Mouse (Mus musculus) cerebellum, adult 11-12 months (tissue): ENCODE results near the gene Hes2.

Source experiments
- DNase-seq: peaks from one replicate; pipeline ENCODE4 v3.0.0; 2022

Gene Hes2

DNA sequence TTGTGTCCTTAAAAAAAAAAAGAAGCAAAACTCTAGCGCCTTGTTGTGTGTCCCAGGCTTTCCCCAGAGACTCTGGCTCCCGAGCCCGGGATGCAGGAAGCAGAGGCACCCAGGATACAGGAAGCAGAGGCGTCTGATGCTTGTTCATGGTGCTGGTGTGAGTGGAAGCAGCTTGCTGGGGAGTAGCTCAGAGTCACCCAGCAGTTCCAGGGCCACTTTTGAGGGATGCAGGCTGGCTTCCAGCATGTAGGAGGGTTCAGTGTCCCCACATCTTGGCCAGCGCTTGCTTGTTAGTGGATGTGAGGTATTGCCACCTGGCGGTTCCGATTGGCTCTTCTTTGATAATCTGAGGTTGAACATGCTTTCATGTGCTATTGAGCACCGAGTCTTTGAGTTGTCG is 28.5 kb downstream of the Hes2 start:
- DNase-seq, result no peak

DNA sequence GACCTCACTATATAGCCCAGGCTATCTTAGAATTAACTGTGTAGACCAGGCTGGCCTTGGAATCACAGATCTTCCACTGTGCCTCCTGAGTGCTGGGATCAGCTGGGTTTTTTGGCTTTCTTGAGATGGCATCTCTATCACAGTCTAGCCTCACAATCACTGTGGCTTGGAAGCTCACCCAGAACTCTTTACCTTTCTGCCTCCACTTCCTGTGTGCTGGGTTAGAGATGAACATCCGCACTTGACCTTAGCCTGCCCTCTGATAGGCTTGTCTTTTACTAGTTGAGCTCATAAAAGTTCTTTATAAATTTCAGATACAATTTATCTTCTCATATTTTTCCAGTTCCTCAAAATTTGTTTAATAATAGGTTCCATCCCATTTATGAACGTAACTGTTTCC is 30.0 kb downstream of the Hes2 start:
- no peak for DNase-seq

GRCm38 (mm10) chr4:152189071-152189470 is 30.4 kb downstream of the Hes2 start:
- DNase-seq, result no peak

GRCm38 (mm10) chr4:152189691-152190090 is 31.0 kb downstream of the Hes2 start:
- DNase-seq, result no peak

DNA sequence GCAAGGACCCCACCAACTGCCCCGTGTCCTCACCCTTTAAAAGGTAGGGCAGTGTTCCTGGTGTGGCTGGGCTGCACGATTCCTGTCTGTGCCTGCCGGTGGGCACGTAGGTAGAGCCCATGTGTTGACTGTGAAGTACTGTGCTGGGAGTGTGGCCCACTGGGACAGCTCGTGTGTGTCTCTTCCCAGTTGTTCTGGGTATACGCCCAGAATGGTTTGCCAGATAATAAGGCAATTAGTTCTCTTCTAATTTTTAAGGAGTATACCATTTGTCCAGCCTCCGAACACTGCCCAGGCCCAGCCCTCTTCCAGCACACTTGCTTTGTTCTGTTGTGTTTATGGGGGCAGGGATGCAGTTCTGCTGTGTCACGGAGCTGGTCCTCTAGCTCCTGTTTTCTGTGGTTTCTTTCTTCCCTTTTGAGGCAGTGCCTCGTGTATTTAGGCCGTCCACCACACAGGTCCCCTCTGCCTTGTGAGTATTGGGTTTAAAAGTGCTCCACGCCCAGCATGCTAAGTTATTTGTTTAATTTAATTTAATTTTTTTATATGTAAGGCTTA is 31.5 kb downstream of the Hes2 start:
- no peak for DNase-seq

DNA sequence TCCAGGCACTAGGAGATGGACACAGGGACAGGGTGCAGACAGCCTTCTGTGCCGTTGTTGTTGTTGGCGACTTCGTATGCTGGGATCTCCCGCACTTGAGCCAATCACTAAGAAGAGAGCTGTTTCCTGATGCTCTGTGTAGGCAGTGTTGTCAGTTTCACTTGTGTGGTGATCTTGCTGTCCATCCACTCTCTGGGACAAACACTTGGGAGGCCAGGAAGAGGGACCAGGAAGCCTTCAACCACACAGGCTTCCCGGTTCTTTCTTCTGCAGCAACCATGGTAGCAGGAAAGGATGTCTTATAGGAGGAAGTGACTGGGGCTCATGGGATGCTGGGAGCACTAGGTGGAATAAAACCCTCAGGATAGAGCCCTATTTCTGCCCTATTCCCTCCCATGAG is 32.0 kb downstream of the Hes2 start:
- DNase-seq, result no peak

DNA sequence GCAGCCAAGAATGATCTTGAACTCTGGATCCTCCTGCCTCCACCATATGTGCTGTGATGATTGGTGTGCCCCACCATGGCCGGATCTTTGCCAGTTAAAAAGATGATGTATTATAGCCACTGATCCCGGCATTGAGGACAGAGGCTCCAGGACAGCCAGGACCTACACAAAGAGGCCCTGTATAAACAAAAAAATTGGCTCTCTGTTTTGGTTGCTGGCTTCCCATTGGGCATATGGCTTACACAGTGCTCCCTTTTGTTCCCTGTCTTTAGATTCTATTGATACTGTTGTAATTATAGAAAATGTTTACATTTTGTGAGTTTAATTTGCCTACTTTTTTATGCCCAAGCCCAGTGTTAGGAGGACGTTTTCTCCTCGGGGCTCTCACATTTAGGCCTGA is 33.9 kb downstream of the Hes2 start:
- DNase-seq, result no peak

- DNase-seq, result no peak
These were observed 36.0 kb downstream of the Hes2 start for GRCm38 (mm10) chr4:152194476-152195175.

DNA sequence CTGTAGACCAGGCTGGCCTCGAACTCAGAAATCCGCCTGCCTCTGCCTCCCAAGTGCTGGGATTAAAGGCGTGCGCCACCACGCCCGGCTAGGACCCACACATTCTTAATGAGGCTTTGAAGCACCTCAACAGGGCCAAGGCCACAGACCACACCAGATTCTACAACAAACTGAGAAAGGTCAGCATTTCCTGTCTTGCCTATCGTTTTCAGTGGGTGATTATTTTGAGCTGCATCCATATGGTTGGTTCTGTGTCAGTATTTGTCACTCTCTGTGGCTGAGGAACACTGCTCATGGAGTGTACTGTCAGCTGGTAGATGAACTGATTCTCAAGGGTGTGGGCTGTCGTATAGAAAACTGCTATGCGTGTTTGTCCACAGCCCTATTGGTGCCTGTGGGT is 37.6 kb downstream of the Hes2 start:
- DNase-seq, result no peak

DNA sequence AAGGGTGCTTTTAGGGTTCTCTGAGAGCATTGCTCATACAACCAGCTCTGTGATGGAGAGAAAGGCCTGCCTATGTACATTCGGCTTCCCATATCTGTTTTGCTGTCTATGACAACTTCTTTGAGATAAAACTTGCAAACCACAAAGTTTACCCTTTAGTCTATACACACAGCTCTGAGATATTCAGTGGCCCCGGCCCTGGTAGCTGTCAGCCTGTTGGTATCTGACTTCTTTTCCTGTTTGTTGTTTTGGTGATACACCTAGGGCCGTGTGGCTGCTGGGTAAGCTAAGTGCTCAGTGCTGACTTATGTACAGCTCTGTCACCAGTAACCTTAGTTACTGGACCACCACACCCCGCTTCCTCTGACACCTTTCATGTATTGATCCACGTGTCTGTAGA is 38.9 kb downstream of the Hes2 start:
- no peak for DNase-seq

DNA sequence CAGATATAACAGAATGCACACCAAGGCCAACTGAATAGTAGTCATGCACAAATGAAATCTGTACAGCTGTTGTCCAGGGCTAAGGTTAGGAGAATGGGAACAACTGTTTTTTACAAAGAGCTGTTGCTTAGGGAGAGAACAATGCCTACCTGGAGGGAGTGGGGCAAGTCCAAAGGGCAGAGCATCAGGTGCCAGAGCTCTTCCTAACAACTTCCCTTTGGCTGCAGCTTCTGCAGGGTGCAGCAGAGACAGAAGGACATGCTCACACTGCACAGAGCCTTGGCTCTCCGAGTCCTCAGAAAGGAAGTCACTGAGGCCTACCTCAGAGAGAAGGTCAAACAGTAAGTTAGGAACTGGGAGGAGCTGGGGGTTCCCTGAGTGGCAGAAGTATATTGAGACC is 41.0 kb downstream of the Hes2 start:
- no peak for DNase-seq

- no peak for DNase-seq
These were observed 42.8 kb downstream of the Hes2 start for GRCm38 (mm10) chr4:152201492-152201891.

- no peak for DNase-seq
These were observed 43.8 kb downstream of the Hes2 start for GRCm38 (mm10) chr4:152202418-152202817.

DNA sequence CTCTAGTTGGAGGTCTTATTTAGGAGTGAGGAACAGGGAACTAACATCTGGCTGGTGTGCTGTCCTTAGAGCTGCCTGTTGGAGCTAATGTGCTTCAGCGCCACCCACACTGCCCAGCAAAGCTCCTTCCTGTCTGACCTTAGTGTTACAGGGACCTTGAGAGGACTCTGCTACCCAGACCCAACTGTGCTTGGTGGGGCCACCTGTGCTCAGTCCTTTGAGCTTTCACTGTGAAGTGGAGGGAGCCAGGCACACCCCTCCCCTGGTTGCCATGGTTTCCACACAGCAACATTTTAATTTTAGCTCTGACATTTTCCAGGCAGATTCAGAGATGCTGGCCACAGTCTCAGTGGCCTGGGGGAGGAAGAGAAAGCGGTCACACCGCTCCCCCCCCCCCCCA is 44.2 kb downstream of the Hes2 start:
- no peak for DNase-seq

DNA sequence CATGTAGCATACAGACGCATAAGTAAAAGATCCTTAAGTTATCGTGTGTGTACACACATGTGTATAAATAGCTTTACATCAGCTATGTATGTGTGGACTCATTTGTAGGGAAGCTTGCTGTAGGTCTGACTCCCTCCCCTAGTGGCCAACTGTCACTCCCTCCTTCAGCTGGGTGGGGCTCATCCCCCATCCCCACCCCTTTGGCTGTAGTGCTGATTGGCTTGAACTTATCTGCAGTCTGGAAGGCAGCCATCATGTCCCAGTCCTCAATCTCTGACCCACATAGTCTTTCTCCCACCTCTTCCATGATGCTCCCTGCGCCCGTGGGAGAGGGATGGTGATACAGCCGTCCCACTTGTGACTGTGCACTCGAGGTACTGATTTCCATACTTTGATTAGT is 46.0 kb downstream of the Hes2 start:
- no peak for DNase-seq

- no peak for DNase-seq
These were observed 47.5 kb downstream of the Hes2 start for GRCm38 (mm10) chr4:152206199-152206598.

DNA sequence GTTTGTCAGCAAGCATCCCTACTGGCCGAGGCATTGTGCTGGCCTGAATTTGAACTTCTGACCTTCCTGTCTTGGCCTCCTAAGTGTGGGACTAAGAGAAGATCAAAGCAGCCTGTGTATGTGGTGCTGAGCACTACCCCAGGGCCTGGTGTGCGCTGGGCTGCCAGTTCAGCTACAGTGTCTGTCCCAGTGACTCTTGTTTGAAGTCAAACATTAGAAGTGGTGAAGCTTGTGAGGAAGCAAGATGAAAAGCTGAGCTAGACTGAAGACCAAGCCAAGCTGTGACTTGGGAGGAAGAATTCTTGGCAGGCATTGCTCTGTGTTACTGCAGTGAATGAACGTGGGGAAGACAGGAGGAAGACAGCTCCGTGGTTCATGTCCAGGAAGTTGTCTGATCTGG is 51.0 kb downstream of the Hes2 start:
- DNase-seq, result no peak
